8 mouse cellular contexts compared by ENCODE assay signal in genomic region chr13:70883891-70884890, GRCm38 (mm10). TPM values are rescaled to one million over a fixed set of nuclear protein-coding genes. Genes with fewer than 3 reads are reported as not detected.
A peak's percentile ranks its signal among the peaks of the same experiment; 100 is the strongest.
DNase-seq lines count a peak whose midpoint lies in the region; ATAC-seq lines count a peak whose summit lies in the region.

No protein-coding gene starts in this region.

- no peak overlapping the region for H3K4me3 ChIP-seq in forebrain, embryonic 12.5 days (replicated peaks)
- H3K4me3 ChIP-seq in forebrain, embryonic 11.5 days (ENCODE audit: low read depth, low read length), result no peak overlapping the region
- no peak overlapping the region for H3K4me3 ChIP-seq in hindbrain, embryonic 15.5 days

- H3K9me3 ChIP-seq in forebrain, embryonic 12.5 days, result no peaks in the 10 kb centered on the region
- H3K9me3 ChIP-seq in forebrain, embryonic 11.5 days (ENCODE audit: control insufficient read depth, low read length), result no peaks in the 10 kb centered on the region
- H3K9me3 ChIP-seq in hindbrain, embryonic 15.5 days, result no peaks in the 10 kb centered on the region

- 76% methylated on average over 12 of the region's 12 CpGs for WGBS in forebrain, embryonic 12.5 days
- WGBS in forebrain, embryonic 11.5 days, result 83% methylated on average over 12 of the region's 12 CpGs
- WGBS in hindbrain, embryonic 15.5 days, result 49% methylated on average over 12 of the region's 12 CpGs

- no peak overlapping the region for H3K4me2 ChIP-seq in forebrain, embryonic 12.5 days
- no peak overlapping the region for H3K4me2 ChIP-seq in forebrain, embryonic 11.5 days (ENCODE audit: low read depth, low read length, severe bottlenecking)
- peak overlapping the region; percentile 29 for H3K4me2 ChIP-seq in hindbrain, embryonic 15.5 days

- no peak overlapping the region for H3K9ac ChIP-seq in forebrain, embryonic 12.5 days
- H3K9ac ChIP-seq in forebrain, embryonic 11.5 days (ENCODE audit: low read length), result no peak overlapping the region
- H3K9ac ChIP-seq in hindbrain, embryonic 15.5 days, result no peak overlapping the region

- no peak for DNase-seq in forebrain, embryonic 11.5 days (ENCODE audit: low spot score)
- DNase-seq in adrenal gland, postnatal 36 days, result peak; percentile 53 to 71
- DNase-seq in frontal cortex, postnatal 14 days (ENCODE audit: low spot score in 2 of 2), result peak; percentile 68 to 72
- peak; percentile 80 to 90 for DNase-seq in left cerebral cortex, postnatal 10 days (ENCODE audit: extremely low spot score in 1 of 2, low spot score in 2 of 2)
- peak; percentile 84 for DNase-seq in retina, postnatal 1 day
- DNase-seq in thymus, postnatal 10 days (ENCODE audit: low spot score in 2 of 2), result no peak

- H3K27ac ChIP-seq in forebrain, embryonic 12.5 days, result 0 out of 2 replicates have a peak overlapping the region, but pooled peaks have one; percentile 51
- H3K27ac ChIP-seq in forebrain, embryonic 11.5 days (ENCODE audit: low read depth, low read length), result no peak overlapping the region
- peak overlapping the region; percentile 74 for H3K27ac ChIP-seq in hindbrain, embryonic 15.5 days (replicated peaks)

- peak; percentile 71; the same call in 1 of the 2 replicates for ATAC-seq in forebrain, embryonic 12.5 days (ENCODE audit: low FRiP score)
- no peak for ATAC-seq in forebrain, embryonic 11.5 days (replicated peaks; ENCODE audit: low FRiP score)
- peak; percentile 91 for ATAC-seq in hindbrain, embryonic 15.5 days (ENCODE audit: low FRiP score, low read depth)

- 0 out of 2 replicates have a peak, but pooled peaks cover 4% of the 10 kb centered on the region for H3K4me1 ChIP-seq in forebrain, embryonic 12.5 days
- no peaks in the 10 kb centered on the region for H3K4me1 ChIP-seq in forebrain, embryonic 11.5 days (replicated peaks; ENCODE audit: control insufficient read depth, insufficient read depth, low read length)
- peaks cover 14% of the 10 kb centered on the region for H3K4me1 ChIP-seq in hindbrain, embryonic 15.5 days (replicated peaks)

- H3K36me3 ChIP-seq in forebrain, embryonic 12.5 days (replicated peaks), result no peaks in the 10 kb centered on the region
- H3K36me3 ChIP-seq in forebrain, embryonic 11.5 days (ENCODE audit: control insufficient read depth, insufficient read depth, low read length), result no peaks in the 10 kb centered on the region
- no peaks in the 10 kb centered on the region for H3K36me3 ChIP-seq in hindbrain, embryonic 15.5 days

- intact Hi-C loops in left cerebral cortex, postnatal 10 days (cut with DNase I), result no loop called here

- no peaks in the 10 kb centered on the region for H3K27me3 ChIP-seq in forebrain, embryonic 12.5 days
- H3K27me3 ChIP-seq in forebrain, embryonic 11.5 days (ENCODE audit: control insufficient read depth, insufficient read depth, low read length), result no peaks in the 10 kb centered on the region
- H3K27me3 ChIP-seq in hindbrain, embryonic 15.5 days, result no peaks in the 10 kb centered on the region

RNA-seq across cellular contexts. Expression of gene Adamts16, which starts 42.6 kb away (rescaled TPM):
- 0.20 and 0.26 TPM in 2 replicates for polyA plus RNA-seq in forebrain, embryonic 12.5 days (2016; fragmentation: Nextera tagmentation; extraction: Ambion mirVana)
- 0.11 TPM in 1 of 2 replicates, not detected in the other for polyA plus RNA-seq in forebrain, embryonic 11.5 days (2014; fragmentation: Nextera tagmentation; extraction: Ambion mirVana)
- total RNA-seq in adrenal gland, postnatal 36 days (2021), result 1 to 10 TPM; 1.0 to 2.1 TPM
- polyA plus RNA-seq in hindbrain, embryonic 15.5 days (2015; fragmentation: Nextera tagmentation; extraction: Ambion mirVana), result 3.1 and 3.7 TPM in 2 replicates
- total RNA-seq in left cerebral cortex, postnatal 10 days (2021), result 1 to 10 TPM; 6.5 TPM

Comparison
In these comparisons a context has a peak if more than half of its experiments do, and no peak if none do; other contexts are left out.
1. DNase-seq: peak in adrenal gland, postnatal 36 days (2 of 2), frontal cortex, postnatal 14 days (2 of 2), left cerebral cortex, postnatal 10 days (2 of 2) and retina, postnatal 1 day (single experiment); none in forebrain, embryonic 11.5 days (single experiment) and thymus, postnatal 10 days (0 of 2).